Mouse (Mus musculus) granulocyte monocyte progenitor cell, adult 5-6 weeks (primary cell): ENCODE data around the gene Ica1. TPM values are rescaled to one million over a fixed set of nuclear protein-coding genes. Genes with fewer than 3 reads are reported as not detected.

ENCODE experiments used
- ATAC-seq: replicated peaks from 2 replicates; pipeline ENCODE4 v1.8.0; 2016; ENCODE audit warnings: mild to moderate bottlenecking, moderate TSS enrichment, inconsistent platforms; ENCODE audit not compliant: poor library complexity, severe bottlenecking
- total RNA-seq, 2 experiments: library from RNA; stranded (forward) in 1 of 2; stranded (reverse) in 1 of 2; fragments of 200-712, 200-1000 nt in 1 of 2; fragments of >200 nt in 1 of 2; fragmentation: Nextera tagmentation in 1 of 2; gene quantifications; 2 replicates each; pipeline ENCODE4 v1.2.3; 2014 to 2017

Ica1 gene
- total RNA-seq, 2 experiments from 2014 or later = 24.4 to 36.8 TPM

DNA sequence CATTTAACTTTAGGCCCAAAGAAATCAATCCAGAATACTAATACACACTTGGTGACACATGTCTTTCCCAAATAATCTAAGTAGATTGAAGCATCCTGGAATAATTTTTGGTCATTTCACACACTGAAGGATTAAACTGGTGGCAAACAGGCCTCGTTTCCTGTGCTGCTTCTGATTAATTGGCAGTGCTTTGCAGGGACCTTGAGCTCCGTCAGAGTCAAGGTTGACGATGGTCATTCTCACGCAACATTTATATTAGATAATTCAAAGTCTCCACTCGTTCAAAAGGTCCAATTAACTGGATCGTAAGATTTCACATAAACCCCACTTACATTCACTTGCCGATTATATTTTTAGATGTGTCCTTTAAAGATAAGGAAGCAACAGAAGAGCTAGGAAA, 33.4 kb downstream of the Ica1 start:
- ATAC-seq = no peak

DNA sequence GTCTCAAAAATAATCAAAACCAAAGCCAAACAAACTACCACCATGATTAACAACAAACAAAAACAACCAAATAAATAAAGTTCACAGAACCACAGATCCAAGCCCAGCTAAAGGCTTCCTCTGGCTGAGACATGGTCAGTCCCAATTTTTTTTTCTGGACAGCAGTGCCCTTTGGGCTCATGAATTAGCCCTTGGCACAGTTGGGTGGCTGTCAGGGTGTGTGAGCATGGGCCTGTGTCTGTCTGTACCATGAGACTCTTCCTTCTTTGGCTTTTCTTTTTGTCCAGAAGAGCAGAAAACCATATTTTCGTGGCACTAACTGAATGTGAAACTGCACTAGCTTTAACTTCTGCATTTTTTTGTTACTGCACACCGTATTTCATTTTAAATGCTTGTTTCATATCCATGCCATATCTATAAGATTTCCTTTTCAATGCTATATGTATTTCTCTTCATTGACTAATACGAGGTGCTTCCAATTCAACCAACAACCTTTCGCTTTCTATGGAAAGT, 34.0 kb downstream of the Ica1 start:
- ATAC-seq = peak; percentile 73

DNA sequence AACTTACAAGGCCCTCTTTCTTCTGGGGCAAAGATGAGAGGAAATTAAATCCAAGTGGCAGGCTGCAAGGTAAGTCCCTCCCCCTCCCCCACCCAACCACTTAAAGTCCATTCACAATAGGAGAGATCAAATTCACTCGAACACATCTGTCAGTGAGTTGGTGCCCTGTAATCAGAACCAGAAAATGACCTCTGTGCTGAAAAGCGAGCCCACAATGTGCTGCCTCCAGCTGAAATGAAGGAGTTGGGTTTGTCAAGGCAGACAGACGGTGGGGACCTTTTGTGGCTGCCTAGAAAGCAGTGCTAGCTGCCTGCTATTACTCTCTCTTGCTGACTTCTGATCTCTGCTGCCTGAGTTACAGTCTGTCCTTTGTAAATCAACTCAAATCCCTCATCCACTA, 35.8 kb downstream of the Ica1 start:
- no peak for ATAC-seq

DNA sequence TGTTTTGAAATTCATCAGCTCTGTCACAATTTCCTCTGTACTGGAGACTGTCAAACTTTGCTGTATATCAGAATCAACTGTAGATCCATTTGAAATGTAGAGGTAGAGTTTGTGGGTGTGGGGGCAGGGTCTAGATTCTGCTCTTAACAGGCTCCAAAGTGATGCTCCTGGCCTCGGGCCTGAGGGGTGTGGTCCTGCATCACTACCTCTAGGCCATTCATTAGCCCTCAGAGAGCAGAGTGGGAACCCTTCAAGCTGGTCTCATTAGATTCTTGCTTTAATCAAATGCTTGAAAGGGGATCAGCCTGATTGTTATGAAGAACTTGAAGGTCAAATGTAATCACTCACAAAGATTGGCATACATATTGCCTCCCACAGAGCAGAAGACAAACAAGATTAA, 36.6 kb downstream of the Ica1 start:
- ATAC-seq = no peak

DNA sequence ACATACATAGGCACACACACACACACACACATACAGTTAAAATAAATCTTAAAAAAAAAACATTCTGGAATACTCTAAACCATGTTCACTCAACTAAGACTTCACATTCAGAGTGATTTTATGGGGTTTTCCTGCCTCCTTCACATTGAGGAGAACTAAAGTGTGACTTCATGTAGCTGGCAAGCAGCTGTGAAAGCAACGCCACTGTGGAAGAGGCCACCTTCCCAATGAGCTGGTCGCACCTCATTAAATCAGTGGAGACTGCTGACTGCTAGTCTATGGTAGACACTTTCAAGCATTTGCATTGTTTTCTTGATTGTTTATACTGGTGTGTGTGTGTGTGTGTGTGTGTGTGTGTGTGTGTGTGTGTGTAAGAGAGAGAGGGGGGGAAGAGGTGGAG, 38.2 kb downstream of the Ica1 start:
- no peak for ATAC-seq

DNA sequence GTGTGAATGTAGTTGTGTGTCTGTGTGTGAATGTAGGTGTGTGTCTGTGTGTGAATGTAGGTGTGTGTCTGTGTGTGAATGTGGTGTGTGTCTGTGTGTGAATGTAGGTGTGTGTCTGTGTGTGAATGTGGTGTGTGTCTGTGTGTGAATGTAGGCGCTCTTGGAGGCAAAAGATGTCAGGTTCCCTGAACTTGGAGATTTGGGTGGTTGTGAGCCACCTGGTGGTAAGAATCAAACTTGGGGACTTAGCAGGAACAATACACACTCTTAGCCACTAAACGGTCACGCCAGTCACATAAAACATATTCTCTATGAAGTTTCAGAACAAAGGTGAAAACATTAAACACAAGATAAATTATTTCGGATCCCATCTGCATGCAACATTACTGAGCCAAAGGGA, 39.9 kb downstream of the Ica1 start:
- ATAC-seq = no peak

GRCm38 (mm10) chr6:8736493-8736820, 41.8 kb downstream of the Ica1 start:
- no peak for ATAC-seq

GRCm38 (mm10) chr6:8735657-8736492, 42.4 kb downstream of the Ica1 start:
- ATAC-seq = peak; percentile 87

GRCm38 (mm10) chr6:8735044-8735443, 43.2 kb downstream of the Ica1 start:
- no peak for ATAC-seq

GRCm38 (mm10) chr6:8732492-8732891, 45.8 kb downstream of the Ica1 start:
- no peak for ATAC-seq

DNA sequence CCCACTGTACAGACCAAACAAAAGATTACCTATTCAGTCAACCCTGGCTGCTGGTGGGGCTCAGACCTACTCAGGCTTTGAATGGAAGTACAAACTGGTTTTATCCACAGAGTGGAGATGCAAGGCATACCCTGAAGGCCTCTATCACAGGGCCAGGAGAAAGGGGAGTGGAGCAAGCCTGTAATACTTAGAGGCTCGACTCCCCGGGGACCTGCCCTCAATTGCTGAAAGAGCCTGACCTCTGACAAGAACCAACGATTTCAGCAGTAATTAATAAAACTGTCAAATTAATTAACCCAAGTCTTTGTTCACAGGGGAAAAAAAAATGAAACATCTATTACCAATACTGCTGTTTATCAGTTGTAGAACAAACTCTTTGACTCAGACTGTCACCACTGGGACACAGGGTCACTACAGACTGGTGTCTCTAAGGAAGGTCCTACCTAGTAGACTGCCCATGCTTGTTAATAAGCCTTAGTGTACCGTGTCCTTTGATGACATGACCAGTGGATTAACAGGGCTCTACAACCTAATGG, 46.6 kb downstream of the Ica1 start:
- no peak for ATAC-seq

DNA sequence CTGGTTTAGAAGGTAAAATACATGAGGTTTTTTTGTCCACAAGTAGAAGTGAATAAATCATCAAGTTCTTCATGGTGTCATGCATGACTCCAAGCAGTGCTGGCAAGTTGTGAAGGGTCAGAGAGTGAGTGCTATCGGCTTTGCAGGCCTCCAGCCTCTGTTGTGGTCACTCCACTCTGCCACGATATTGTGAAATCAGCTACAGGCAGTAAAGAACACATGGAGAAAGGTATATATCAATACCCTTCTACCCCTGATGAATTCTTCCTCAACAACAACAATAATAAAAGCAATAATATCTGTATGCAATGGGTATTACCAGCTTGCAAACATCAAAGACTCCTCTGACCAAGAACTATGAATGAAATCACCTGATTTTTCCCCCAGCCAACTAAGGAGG, 47.9 kb downstream of the Ica1 start:
- ATAC-seq = peak; percentile 69

GRCm38 (mm10) chr6:8727806-8728205, 50.5 kb downstream of the Ica1 start:
- no peak for ATAC-seq

GRCm38 (mm10) chr6:8725610-8726009, 52.7 kb downstream of the Ica1 start:
- ATAC-seq = no peak

DNA sequence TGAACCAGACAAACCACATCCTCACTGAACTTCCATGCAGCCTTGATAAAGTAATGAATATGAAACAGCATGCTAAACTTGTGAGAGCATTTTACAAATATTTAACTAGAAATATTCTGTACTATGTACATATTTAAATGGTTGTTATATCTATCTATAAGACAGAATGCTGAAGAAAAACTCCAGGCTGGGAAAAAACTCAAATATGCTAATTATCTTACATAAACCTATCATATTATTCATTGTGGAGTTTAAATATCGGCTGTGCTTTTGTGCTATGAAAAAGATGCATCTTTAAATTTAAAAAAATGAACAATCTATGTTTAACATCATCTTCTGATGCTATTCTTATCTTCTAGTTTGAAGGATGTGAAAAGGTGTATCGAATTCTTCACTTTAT, 58.6 kb downstream of the Ica1 start:
- no peak for ATAC-seq

DNA sequence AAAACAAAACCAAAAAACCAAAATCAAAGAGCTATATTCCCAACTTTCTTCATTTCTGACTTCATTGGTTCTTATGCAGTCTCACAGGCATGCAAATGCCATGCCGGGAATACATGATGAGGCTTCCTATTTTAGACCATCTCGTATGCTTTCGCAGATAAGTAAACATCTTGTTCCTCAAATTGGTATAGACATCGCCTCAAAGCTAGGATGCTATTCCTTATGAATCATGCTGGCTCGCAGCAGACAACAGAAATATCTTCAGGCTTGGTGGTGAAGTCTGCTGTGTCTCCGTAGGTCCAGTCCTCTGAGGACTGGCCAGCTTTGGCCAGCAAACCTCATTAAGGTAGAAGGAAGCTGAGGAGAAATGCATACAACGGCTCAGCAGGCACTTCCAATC, 60.3 kb downstream of the Ica1 start:
- no peak for ATAC-seq

DNA sequence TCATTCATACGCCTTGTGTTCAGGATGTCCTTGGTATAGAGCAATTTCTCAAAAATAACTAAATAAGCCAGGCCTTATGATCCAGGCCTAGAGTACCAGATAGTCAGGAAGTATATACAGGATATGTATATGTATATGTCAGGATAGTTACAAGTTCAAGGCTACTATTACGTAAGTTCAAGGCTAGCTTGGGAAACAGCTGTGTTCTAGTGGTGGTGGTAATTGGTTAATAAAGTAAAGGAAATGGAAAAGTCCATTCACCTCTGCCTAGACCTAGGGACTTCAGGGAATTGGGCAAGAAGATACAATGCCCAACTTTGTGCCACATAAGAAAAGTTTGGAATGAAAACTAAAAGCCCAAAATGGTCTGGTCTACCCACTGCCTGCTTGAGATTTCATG, 61.7 kb downstream of the Ica1 start:
- ATAC-seq = peak; percentile 67

DNA sequence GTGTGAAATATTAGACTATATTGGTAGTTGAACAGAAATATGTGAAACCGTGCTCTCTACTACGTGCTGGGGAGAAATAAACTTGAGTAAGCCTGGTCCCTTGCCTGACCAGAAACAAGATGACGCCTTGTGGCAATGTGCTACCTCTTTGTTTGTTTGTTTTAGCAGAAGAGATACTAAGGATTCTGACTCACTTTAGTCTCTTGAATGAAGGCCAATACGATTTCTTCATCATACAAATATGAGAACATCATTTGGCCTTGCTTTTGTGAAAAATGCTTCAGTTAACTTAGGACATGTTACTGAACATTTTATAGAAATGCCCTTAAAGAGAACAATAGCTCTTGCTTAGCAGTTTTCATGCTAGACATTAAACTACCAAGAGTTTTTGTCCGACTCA, 67.0 kb downstream of the Ica1 start:
- ATAC-seq = no peak

- ATAC-seq = no peak
These were observed 83.4 kb downstream of the Ica1 start for GRCm38 (mm10) chr6:8694636-8695514.

GRCm38 (mm10) chr6:8693926-8694635, 84.2 kb downstream of the Ica1 start:
- no peak for ATAC-seq
